Mouse (Mus musculus) hindbrain, embryonic 11.5 days (tissue): ENCODE measurements around the gene Itgb2l. TPM values are rescaled to one million over a fixed set of nuclear protein-coding genes. Genes with fewer than 3 reads are reported as not detected.

Experiments
- ATAC-seq: fragments of 200-750 bp; cut with Nextera tagmentation; 2 replicates; pipeline ENCODE4 v1.8.0; 2017; ENCODE audit warnings: mild to moderate bottlenecking, moderate TSS enrichment, moderate library complexity; ENCODE audit not compliant: low FRiP score
- DNase-seq: peaks from one replicate; pipeline ENCODE4 v3.0.0-alpha.2; 2015; ENCODE audit warnings: low spot score
- H3K27ac ChIP-seq: fragments of 300-500 bp; sonication (generic); 2 replicates; pipeline ENCODE4 v1.5.1; 2014; ENCODE audit warnings: mild to moderate bottlenecking, low read depth, low read length
- H3K27me3 ChIP-seq: fragments of 300-500 bp; sonication (generic); 2 replicates; pipeline ENCODE4 v1.6.1; 2014; ENCODE audit warnings: mild to moderate bottlenecking, low read length, moderate library complexity, mixed read lengths; ENCODE audit not compliant: control insufficient read depth, insufficient read depth
- H3K36me3 ChIP-seq: fragments of 300-500 bp; sonication (generic); 2 replicates; pipeline ENCODE4 v1.6.1; 2014; ENCODE audit warnings: mild to moderate bottlenecking, low read length, moderate library complexity, mixed read lengths; ENCODE audit not compliant: control insufficient read depth, insufficient read depth
- H3K4me1 ChIP-seq: fragments of 300-500 bp; sonication (generic); replicated peaks from 2 replicates; pipeline ENCODE4 v1.6.1; 2014; ENCODE audit warnings: low read length, mixed read lengths; ENCODE audit not compliant: control insufficient read depth, insufficient read depth
- H3K4me2 ChIP-seq: fragments of 300-500 bp; sonication (generic); replicated peaks from 2 replicates; pipeline ENCODE4 v1.6.1; 2014; ENCODE audit warnings: mild to moderate bottlenecking, low read depth, low read length
- H3K4me3 ChIP-seq: fragments of 300-500 bp; sonication (generic); 2 replicates; pipeline ENCODE4 v1.5.1; 2014; ENCODE audit warnings: low read depth, low read length
- H3K9ac ChIP-seq: fragments of 300-500 bp; sonication (generic); 2 replicates; pipeline ENCODE4 v1.6.1; 2014; ENCODE audit warnings: low read depth, low read length
- H3K9me3 ChIP-seq: fragments of 300-500 bp; sonication (generic); 2 replicates; pipeline ENCODE4 v1.6.1; 2016; ENCODE audit warnings: low read length; ENCODE audit not compliant: control insufficient read depth
- WGBS: fragments of 180-500 bp; shearing (Covaris S2); extraction: QIAGEN DNeasy Blood & Tissue Kit; methylation state at CpG from one replicate; pipeline ENCODE4 v1.1.7; 2014; 5-methylcytosine and 5-hydroxymethylcytosine counted together
- polyA plus RNA-seq: library from polyadenylated mRNA; unstranded; fragments of >200 nt; fragmentation: Nextera tagmentation; extraction: Ambion mirVana; gene quantifications from 2 replicates; pipeline ENCODE4 v1.2.1, GENCODE M21; 2014

Itgb2l gene
- polyA plus RNA-seq, 1 experiment from 2014 or later: not detected

- no peak overlapping the region for H3K4me2 ChIP-seq
- no peak for ATAC-seq
- no peaks in the 10 kb centered on the region for H3K9me3 ChIP-seq
- no peak overlapping the region for H3K27ac ChIP-seq
- H3K9ac ChIP-seq: no peak overlapping the region
- no peak overlapping the region for H3K4me3 ChIP-seq
- H3K27me3 ChIP-seq: no peaks in the 10 kb centered on the region
- WGBS: 69% methylated on average over 4 of the region's 4 CpGs
- no peak for DNase-seq
- no peaks in the 10 kb centered on the region for H3K4me1 ChIP-seq
- no peaks in the 10 kb centered on the region for H3K36me3 ChIP-seq
These were observed 37.1 kb downstream of the Itgb2l start for GRCm38 (mm10) chr16:96406312-96406711.

GRCm38 (mm10) chr16:96402294-96402693 lies 41.1 kb downstream of the Itgb2l start:
- Histone ChIP-seq H3K27me3 (no peaks in the 10 kb centered on the region), H3K9ac (no peak overlapping the region), H3K9me3 (no peaks in the 10 kb centered on the region), H3K36me3 (no peaks in the 10 kb centered on the region), H3K4me2 (no peak overlapping the region), H3K4me3 (no peak overlapping the region), H3K27ac (no peak overlapping the region), H3K4me1 (no peaks in the 10 kb centered on the region)
- DNase-seq: no peak
- ATAC-seq: no peak
- 83% methylated on average over 6 of the region's 6 CpGs for WGBS

- Histone ChIP-seq H3K27ac (no peak overlapping the region), H3K4me3 (no peak overlapping the region), H3K4me2 (no peak overlapping the region), H3K4me1 (no peaks in the 10 kb centered on the region), H3K9me3 (no peaks in the 10 kb centered on the region), H3K36me3 (no peaks in the 10 kb centered on the region), H3K27me3 (no peaks in the 10 kb centered on the region), H3K9ac (no peak overlapping the region)
- 80% methylated on average over 4 of the region's 4 CpGs for WGBS
- ATAC-seq: no peak
- no peak for DNase-seq
These were observed 43.4 kb downstream of the Itgb2l start for GRCm38 (mm10) chr16:96400046-96400445.

- no peak overlapping the region for H3K4me3 ChIP-seq
- no peak overlapping the region for H3K9ac ChIP-seq
- H3K4me2 ChIP-seq: no peak overlapping the region
- H3K27me3 ChIP-seq: no peaks in the 10 kb centered on the region
- H3K9me3 ChIP-seq: no peaks in the 10 kb centered on the region
- H3K4me1 ChIP-seq: no peaks in the 10 kb centered on the region
- no peak overlapping the region for H3K27ac ChIP-seq
- ATAC-seq (no peak), DNase-seq (no peak)
- WGBS: 87% methylated on average over 3 of the region's 3 CpGs
- no peaks in the 10 kb centered on the region for H3K36me3 ChIP-seq
These were observed 44.6 kb downstream of the Itgb2l start for GRCm38 (mm10) chr16:96398806-96399205.

- no peak overlapping the region for H3K27ac ChIP-seq
- no peak overlapping the region for H3K4me3 ChIP-seq
- H3K27me3 ChIP-seq: no peaks in the 10 kb centered on the region
- WGBS: 73% methylated on average over 9 of the region's 9 CpGs
- no peak overlapping the region for H3K9ac ChIP-seq
- ATAC-seq (no peak), DNase-seq (no peak)
- no peaks in the 10 kb centered on the region for H3K4me1 ChIP-seq
- H3K36me3 ChIP-seq: no peaks in the 10 kb centered on the region
- no peaks in the 10 kb centered on the region for H3K9me3 ChIP-seq
- H3K4me2 ChIP-seq: no peak overlapping the region
These were observed 47.3 kb downstream of the Itgb2l start for GRCm38 (mm10) chr16:96396013-96396650.

- ATAC-seq (no peak), DNase-seq (no peak)
- Histone ChIP-seq H3K9me3 (no peaks in the 10 kb centered on the region), H3K36me3 (no peaks in the 10 kb centered on the region), H3K4me2 (no peak overlapping the region), H3K27ac (no peak overlapping the region), H3K27me3 (no peaks in the 10 kb centered on the region), H3K4me1 (no peaks in the 10 kb centered on the region), H3K9ac (no peak overlapping the region), H3K4me3 (no peak overlapping the region)
- 78% methylated on average over 4 of the region's 4 CpGs for WGBS
These were observed 47.9 kb downstream of the Itgb2l start for GRCm38 (mm10) chr16:96395516-96395915.

- no peak for ATAC-seq
- no peak for DNase-seq
- Histone ChIP-seq H3K36me3 (no peaks in the 10 kb centered on the region), H3K27ac (no peak overlapping the region), H3K4me2 (no peak overlapping the region), H3K27me3 (no peaks in the 10 kb centered on the region), H3K9ac (no peak overlapping the region), H3K4me1 (no peaks in the 10 kb centered on the region), H3K9me3 (no peaks in the 10 kb centered on the region), H3K4me3 (no peak overlapping the region)
These were observed 52.3 kb downstream of the Itgb2l start for GRCm38 (mm10) chr16:96391070-96391469.

- H3K9me3 ChIP-seq: no peaks in the 10 kb centered on the region
- H3K36me3 ChIP-seq: no peaks in the 10 kb centered on the region
- H3K4me2 ChIP-seq: no peak overlapping the region
- WGBS: 83% methylated on average over 5 of the region's 5 CpGs
- H3K4me3 ChIP-seq: no peak overlapping the region
- no peak overlapping the region for H3K9ac ChIP-seq
- no peaks in the 10 kb centered on the region for H3K4me1 ChIP-seq
- no peaks in the 10 kb centered on the region for H3K27me3 ChIP-seq
- DNase-seq (no peak), ATAC-seq (no peak)
- no peak overlapping the region for H3K27ac ChIP-seq
These were observed 54.9 kb downstream of the Itgb2l start for GRCm38 (mm10) chr16:96388481-96388880.

GRCm38 (mm10) chr16:96387685-96388371 lies 55.6 kb downstream of the Itgb2l start:
- no peaks in the 10 kb centered on the region for H3K9me3 ChIP-seq
- H3K27me3 ChIP-seq: no peaks in the 10 kb centered on the region
- WGBS: 90% methylated on average over 6 of the region's 6 CpGs
- no peak overlapping the region for H3K9ac ChIP-seq
- H3K27ac ChIP-seq: no peak overlapping the region
- ATAC-seq (no peak), DNase-seq (no peak)
- H3K4me1 ChIP-seq: no peaks in the 10 kb centered on the region
- no peaks in the 10 kb centered on the region for H3K36me3 ChIP-seq
- H3K4me3 ChIP-seq: no peak overlapping the region
- no peak overlapping the region for H3K4me2 ChIP-seq
